Mouse (Mus musculus): ENCODE data around the gene Gata2. TPM values are rescaled to one million over a fixed set of nuclear protein-coding genes. Genes with fewer than 3 reads are reported as not detected.
A peak's percentile ranks its signal among the peaks of the same experiment; 100 is the strongest.

The Gata2 gene
- polyA plus RNA-seq, 1 experiment from 2014 or later, result 31.6 TPM

DNA sequence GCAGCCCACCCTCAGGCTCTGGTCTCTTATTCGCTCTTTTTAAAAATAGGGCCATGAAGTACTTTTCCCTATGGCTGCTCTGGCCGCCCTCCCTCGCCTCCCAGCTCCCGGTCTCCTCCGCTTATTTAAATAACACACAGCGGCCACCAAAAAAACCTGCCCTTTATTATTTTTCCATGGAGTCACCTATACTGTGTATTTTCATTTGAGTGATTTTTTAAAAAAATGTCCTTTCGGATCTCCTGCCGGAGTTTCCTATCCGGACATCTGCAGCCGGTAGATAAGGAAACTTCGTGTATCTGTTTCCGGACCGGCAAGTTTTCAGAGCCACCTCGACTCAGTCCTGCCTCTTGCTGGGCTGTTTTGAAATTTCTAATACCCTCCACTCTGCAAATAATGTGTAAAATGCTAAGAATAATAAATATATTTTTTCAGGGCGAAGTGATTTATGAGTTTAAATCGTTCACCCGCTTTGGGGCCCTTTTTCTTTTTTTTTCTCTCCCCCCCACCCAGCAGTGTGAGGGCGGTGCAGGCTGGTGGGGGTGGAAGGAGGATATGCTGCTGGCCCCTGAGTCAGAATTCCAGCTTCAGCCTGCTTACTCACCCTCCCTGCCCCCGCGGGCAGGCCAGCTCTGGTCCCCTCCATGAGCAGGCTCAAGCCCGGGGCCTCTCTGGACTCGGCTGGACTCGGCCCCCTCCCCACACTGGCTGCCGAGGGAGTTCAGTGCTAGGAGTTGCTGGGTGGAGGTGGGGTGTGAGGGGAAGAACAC, 9.4 kb downstream of the Gata2 start:
- no peak overlapping the region for H3K27ac ChIP-seq (replicated peaks; ENCODE audit: low read depth, low read length)
- DNase-seq (ENCODE audit: low spot score) (peak; percentile 53), ATAC-seq (ENCODE audit: low read depth) (no peak)
- H3K36me3 ChIP-seq (ENCODE audit: control insufficient read depth, insufficient read depth, low read length), result no peaks in the 10 kb centered on the region
- H3K9me3 ChIP-seq (ENCODE audit: control insufficient read depth, low read length), result no peaks in the 10 kb centered on the region
- H3K4me2 ChIP-seq (ENCODE audit: low read depth, low read length), result peak overlapping the region; percentile 41
- peaks cover 88% of the 10 kb centered on the region for H3K27me3 ChIP-seq (replicated peaks; ENCODE audit: control insufficient read depth, insufficient read depth, low read length)
- H3K9ac ChIP-seq (ENCODE audit: low read depth, low read length), result peak overlapping the region; percentile 54
- H3K4me1 ChIP-seq (ENCODE audit: control insufficient read depth, insufficient read depth, low read length), result peaks cover 9% of the 10 kb centered on the region
- WGBS, result 3% methylated on average over 24 of the region's 24 CpGs
- H3K4me3 ChIP-seq (ENCODE audit: low read depth, low read length), result peak overlapping the region; percentile 51

DNA sequence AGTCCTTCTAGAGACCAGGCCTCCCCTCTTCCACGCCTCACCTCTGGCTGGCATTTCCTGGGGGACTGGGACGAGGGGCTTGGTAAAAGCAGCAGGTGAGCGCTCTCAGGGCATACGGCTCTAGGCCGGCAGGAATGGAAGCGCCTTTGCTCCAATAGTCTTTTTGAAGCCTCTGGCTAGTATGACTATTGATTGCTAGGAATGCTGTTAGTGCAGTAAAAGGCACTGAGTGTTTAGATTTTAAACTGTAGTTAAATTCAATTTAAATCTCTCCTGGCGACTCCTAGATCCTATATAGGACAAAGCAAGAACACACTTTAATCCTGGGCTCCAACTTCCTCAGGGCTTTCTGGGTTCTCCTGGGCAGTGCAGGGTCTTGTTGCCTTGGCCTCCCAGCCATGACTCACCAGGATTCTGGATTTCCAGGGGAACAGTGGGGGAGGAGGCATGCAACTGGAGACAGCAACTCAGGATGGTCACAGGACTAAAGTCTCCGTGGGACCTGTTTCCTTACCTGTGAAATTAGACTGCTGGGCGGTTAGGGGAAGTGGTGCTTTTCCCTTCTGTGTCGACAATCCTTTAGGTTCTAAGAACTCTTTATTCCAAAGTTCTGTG, 10.2 kb downstream of the Gata2 start:
- 18% methylated on average over 10 of the region's 10 CpGs for WGBS
- Histone ChIP-seq H3K4me1 (ENCODE audit: control insufficient read depth, insufficient read depth, low read length) (peaks cover 3% of the 10 kb centered on the region; the same call in 1 of the 2 replicates), H3K9me3 (ENCODE audit: control insufficient read depth, low read length) (no peaks in the 10 kb centered on the region), H3K27me3 (replicated peaks; ENCODE audit: control insufficient read depth, insufficient read depth, low read length) (peaks cover 80% of the 10 kb centered on the region), H3K4me3 (ENCODE audit: low read depth, low read length) (peak overlapping the region; percentile 51; the same call in 1 of the 2 replicates), H3K36me3 (ENCODE audit: control insufficient read depth, insufficient read depth, low read length) (no peaks in the 10 kb centered on the region), H3K9ac (ENCODE audit: low read depth, low read length) (peak overlapping the region; percentile 54), H3K4me2 (ENCODE audit: low read depth, low read length) (peak overlapping the region; percentile 41), H3K27ac (replicated peaks; ENCODE audit: low read depth, low read length) (no peak overlapping the region; the same call in 1 of the 2 replicates)
- ATAC-seq (ENCODE audit: low read depth), result no peak
- DNase-seq (ENCODE audit: low spot score), result no peak

DNA sequence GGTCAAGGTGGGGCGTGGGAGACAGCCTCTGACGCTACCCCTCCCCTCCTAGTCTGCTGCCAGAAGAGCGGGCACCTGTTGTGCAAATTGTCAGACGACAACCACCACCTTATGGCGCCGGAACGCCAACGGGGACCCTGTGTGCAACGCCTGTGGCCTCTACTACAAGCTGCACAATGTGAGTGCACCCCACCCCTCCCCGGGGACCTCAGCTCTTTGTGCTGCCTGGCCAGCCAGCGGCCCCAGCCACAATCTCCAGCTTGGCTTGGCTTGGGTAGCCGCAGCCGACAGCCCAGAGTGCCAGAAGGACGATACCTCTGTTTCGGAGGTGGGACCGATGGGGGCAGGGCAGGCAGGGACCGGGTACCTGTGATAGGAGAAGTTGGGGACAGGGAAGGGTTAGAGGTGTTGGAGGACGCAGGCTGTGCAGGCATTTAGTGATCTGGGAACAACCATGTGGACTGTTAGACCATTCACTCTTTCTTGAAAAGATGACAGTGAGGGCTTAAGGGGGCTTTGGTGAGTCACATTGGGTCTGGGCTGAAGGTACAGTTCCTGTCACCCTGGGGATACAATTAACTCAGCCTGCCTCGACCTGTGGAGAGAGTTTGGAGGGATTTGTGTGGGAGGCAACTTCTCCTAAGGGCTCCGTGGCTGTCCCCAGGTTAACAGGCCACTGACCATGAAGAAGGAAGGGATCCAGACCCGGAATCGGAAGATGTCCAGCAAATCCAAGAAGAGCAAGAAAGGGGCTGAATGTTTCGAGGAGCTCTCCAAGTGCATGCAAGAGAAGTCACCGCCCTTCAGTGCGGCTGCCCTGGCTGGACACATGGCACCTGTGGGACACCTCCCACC, 11.1 kb downstream of the Gata2 start:
- WGBS, result 22% methylated on average over 25 of the region's 25 CpGs
- DNase-seq (ENCODE audit: low spot score) (no peak), ATAC-seq (ENCODE audit: low read depth) (no peak)
- Histone ChIP-seq H3K4me2 (ENCODE audit: low read depth, low read length) (0 out of 2 replicates have a peak overlapping the region, but pooled peaks have one; percentile 41), H3K36me3 (ENCODE audit: control insufficient read depth, insufficient read depth, low read length) (no peaks in the 10 kb centered on the region), H3K27me3 (replicated peaks; ENCODE audit: control insufficient read depth, insufficient read depth, low read length) (peaks cover 71% of the 10 kb centered on the region), H3K4me1 (ENCODE audit: control insufficient read depth, insufficient read depth, low read length) (no peaks in the 10 kb centered on the region), H3K9ac (ENCODE audit: low read depth, low read length) (peak overlapping the region; percentile 54; the same call in 1 of the 2 replicates), H3K9me3 (ENCODE audit: control insufficient read depth, low read length) (no peaks in the 10 kb centered on the region), H3K4me3 (ENCODE audit: low read depth, low read length) (no peak overlapping the region), H3K27ac (replicated peaks; ENCODE audit: low read depth, low read length) (no peak overlapping the region)

DNA sequence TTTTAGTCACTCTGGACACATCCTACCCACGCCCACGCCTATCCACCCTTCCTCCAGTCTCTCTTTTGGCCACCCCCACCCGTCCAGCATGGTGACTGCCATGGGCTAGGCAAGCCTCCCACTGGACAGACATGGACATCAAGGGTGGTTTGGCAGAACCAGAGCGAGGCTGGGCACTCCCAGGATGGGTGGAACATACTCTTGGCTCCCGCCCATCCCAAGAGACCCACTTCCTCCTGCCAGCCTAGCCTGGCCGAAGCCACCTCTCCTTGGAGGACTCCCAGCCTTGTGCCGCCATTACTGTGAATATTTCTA, 11.7 kb downstream of the Gata2 start:
- H3K9me3 ChIP-seq (ENCODE audit: control insufficient read depth, low read length), result no peaks in the 10 kb centered on the region
- no peak for DNase-seq (ENCODE audit: low spot score)
- ATAC-seq (ENCODE audit: low read depth), result no peak
- no peak overlapping the region for H3K27ac ChIP-seq (replicated peaks; ENCODE audit: low read depth, low read length)
- WGBS, result 33% methylated on average over 7 of the region's 7 CpGs
- no peak overlapping the region for H3K4me2 ChIP-seq (ENCODE audit: low read depth, low read length)
- no peaks in the 10 kb centered on the region for H3K36me3 ChIP-seq (ENCODE audit: control insufficient read depth, insufficient read depth, low read length)
- H3K9ac ChIP-seq (ENCODE audit: low read depth, low read length), result no peak overlapping the region
- H3K27me3 ChIP-seq (replicated peaks; ENCODE audit: control insufficient read depth, insufficient read depth, low read length), result peaks cover 65% of the 10 kb centered on the region
- H3K4me1 ChIP-seq (ENCODE audit: control insufficient read depth, insufficient read depth, low read length), result no peaks in the 10 kb centered on the region
- no peak overlapping the region for H3K4me3 ChIP-seq (ENCODE audit: low read depth, low read length)

DNA sequence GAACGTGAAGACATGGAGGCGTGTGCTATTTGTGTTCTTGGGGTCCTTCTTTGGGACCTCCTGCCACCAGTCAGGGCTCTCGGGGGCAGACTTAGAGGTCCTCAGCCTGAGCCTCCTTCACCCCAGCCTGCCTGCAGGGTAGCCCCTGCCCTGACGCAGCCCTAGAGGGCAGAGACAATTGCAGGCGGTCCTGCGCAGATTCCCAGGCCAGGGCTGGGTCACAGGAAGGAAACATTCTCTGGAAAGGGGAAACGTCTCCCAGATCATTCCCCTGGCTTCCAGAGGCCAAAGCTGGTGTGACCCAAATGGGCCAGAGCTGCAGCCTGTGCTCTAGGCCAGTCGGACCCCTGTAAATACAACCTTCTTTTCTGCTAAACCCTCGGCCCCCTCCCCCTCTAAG, 12.2 kb downstream of the Gata2 start:
- H3K36me3 ChIP-seq (ENCODE audit: control insufficient read depth, insufficient read depth, low read length), result no peaks in the 10 kb centered on the region
- no peak overlapping the region for H3K4me2 ChIP-seq (ENCODE audit: low read depth, low read length)
- DNase-seq (ENCODE audit: low spot score) (no peak), ATAC-seq (ENCODE audit: low read depth) (no peak)
- WGBS, result 25% methylated on average over 9 of the region's 9 CpGs
- H3K4me1 ChIP-seq (ENCODE audit: control insufficient read depth, insufficient read depth, low read length), result no peaks in the 10 kb centered on the region
- H3K4me3 ChIP-seq (ENCODE audit: low read depth, low read length), result no peak overlapping the region
- H3K27ac ChIP-seq (replicated peaks; ENCODE audit: low read depth, low read length), result no peak overlapping the region
- no peaks in the 10 kb centered on the region for H3K9me3 ChIP-seq (ENCODE audit: control insufficient read depth, low read length)
- H3K27me3 ChIP-seq (replicated peaks; ENCODE audit: control insufficient read depth, insufficient read depth, low read length), result peaks cover 59% of the 10 kb centered on the region
- no peak overlapping the region for H3K9ac ChIP-seq (ENCODE audit: low read depth, low read length)

DNA sequence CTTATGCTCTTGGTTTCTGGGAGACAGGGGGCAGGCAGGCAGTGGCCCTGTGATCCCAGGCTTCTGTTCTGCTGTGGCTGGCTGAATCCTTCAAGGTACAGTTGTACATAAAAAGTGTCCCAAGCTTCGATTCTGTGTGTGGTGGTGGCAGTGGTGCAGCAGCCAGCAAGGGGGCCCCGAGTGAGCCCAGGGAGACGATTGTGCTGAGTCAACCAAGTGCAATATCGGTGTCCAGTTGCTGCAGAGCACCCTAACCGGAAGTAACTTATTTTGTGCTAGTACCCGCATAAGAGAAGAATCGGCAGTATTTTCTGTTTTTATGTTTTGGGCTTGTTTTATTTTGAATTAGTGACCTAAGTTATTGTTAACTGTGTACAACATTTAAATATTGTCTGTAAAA, 12.9 kb downstream of the Gata2 start:
- DNase-seq (ENCODE audit: low spot score) (no peak), ATAC-seq (ENCODE audit: low read depth) (no peak)
- no peaks in the 10 kb centered on the region for H3K9me3 ChIP-seq (ENCODE audit: control insufficient read depth, low read length)
- H3K4me1 ChIP-seq (ENCODE audit: control insufficient read depth, insufficient read depth, low read length), result no peaks in the 10 kb centered on the region
- peaks cover 53% of the 10 kb centered on the region for H3K27me3 ChIP-seq (replicated peaks; ENCODE audit: control insufficient read depth, insufficient read depth, low read length)
- no peaks in the 10 kb centered on the region for H3K36me3 ChIP-seq (ENCODE audit: control insufficient read depth, insufficient read depth, low read length)
- no peak overlapping the region for H3K4me3 ChIP-seq (ENCODE audit: low read depth, low read length)
- 47% methylated on average over 7 of the region's 7 CpGs for WGBS
- no peak overlapping the region for H3K27ac ChIP-seq (replicated peaks; ENCODE audit: low read depth, low read length)
- no peak overlapping the region for H3K9ac ChIP-seq (ENCODE audit: low read depth, low read length)
- no peak overlapping the region for H3K4me2 ChIP-seq (ENCODE audit: low read depth, low read length)

DNA sequence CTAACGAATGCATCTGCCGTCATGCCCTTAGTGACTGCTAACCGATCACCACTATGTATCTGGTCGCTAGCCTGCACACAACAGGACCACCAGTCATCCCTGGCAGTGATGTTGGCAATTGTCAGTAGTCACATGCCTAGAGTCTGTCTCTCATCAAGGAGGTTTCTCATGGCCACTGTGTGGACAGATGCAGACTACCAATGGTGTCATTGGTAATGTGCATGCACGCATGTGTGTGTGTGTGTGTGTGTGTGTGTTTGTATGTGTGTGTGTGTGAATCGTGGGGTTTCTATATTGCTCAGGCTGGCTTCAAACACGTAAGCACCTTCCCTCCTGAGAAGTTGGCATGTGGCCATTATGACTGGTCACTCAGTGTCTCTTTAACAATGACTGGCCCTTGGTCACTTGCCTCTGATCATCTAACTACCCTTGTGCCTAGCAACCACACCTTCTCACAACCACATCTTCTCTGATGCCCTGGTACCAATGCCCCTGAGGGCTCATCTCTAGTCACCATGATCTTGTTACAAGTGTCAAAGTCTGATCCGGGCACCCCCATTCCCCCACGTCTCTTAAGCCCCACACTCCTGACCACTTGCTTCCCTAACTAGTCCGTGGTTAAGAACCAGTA, 13.8 kb downstream of the Gata2 start:
- WGBS, result 82% methylated on average over 10 of the region's 10 CpGs
- no peak overlapping the region for H3K9ac ChIP-seq (ENCODE audit: low read depth, low read length)
- no peak overlapping the region for H3K27ac ChIP-seq (replicated peaks; ENCODE audit: low read depth, low read length)
- no peak overlapping the region for H3K4me2 ChIP-seq (ENCODE audit: low read depth, low read length)
- H3K4me3 ChIP-seq (ENCODE audit: low read depth, low read length), result no peak overlapping the region
- H3K9me3 ChIP-seq (ENCODE audit: control insufficient read depth, low read length), result no peaks in the 10 kb centered on the region
- peaks cover 44% of the 10 kb centered on the region for H3K27me3 ChIP-seq (replicated peaks; ENCODE audit: control insufficient read depth, insufficient read depth, low read length)
- no peaks in the 10 kb centered on the region for H3K4me1 ChIP-seq (ENCODE audit: control insufficient read depth, insufficient read depth, low read length)
- no peak for DNase-seq (ENCODE audit: low spot score)
- H3K36me3 ChIP-seq (ENCODE audit: control insufficient read depth, insufficient read depth, low read length), result no peaks in the 10 kb centered on the region
- no peak for ATAC-seq (ENCODE audit: low read depth)

DNA sequence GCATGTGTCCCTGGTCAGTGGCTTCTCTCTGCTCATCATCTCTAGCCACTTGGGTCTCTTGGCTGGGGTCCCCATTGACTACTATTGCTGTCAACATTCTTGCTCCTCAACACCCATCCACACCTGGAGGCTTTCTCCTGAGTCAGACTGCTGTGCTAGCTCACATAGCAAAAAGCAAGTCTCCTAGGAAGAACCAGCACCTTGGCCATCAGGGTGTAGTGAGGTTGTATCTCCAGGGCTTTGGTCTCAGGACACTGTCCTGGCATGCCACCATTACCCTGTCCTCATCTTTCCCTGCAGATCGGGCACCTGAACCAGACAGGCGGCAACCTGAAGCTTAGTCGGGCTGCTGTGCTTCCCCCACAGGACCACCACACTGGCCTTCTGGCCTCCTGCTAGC, 14.6 kb downstream of the Gata2 start:
- DNase-seq (ENCODE audit: low spot score) (no peak), ATAC-seq (ENCODE audit: low read depth) (no peak)
- no peak overlapping the region for H3K9ac ChIP-seq (ENCODE audit: low read depth, low read length)
- H3K9me3 ChIP-seq (ENCODE audit: control insufficient read depth, low read length), result no peaks in the 10 kb centered on the region
- no peaks in the 10 kb centered on the region for H3K36me3 ChIP-seq (ENCODE audit: control insufficient read depth, insufficient read depth, low read length)
- no peak overlapping the region for H3K27ac ChIP-seq (replicated peaks; ENCODE audit: low read depth, low read length)
- no peak overlapping the region for H3K4me2 ChIP-seq (ENCODE audit: low read depth, low read length)
- WGBS, result 83% methylated on average over 3 of the region's 3 CpGs
- H3K27me3 ChIP-seq (replicated peaks; ENCODE audit: control insufficient read depth, insufficient read depth, low read length), result peaks cover 37% of the 10 kb centered on the region
- no peaks in the 10 kb centered on the region for H3K4me1 ChIP-seq (ENCODE audit: control insufficient read depth, insufficient read depth, low read length)
- H3K4me3 ChIP-seq (ENCODE audit: low read depth, low read length), result no peak overlapping the region
